Mouse (Mus musculus) small intestine, adult 2 months (tissue): ENCODE data around the gene Mblac2.

Source experiments
- CTCF ChIP-seq: fragments of 200-500 bp; IDR thresholded peaks from 2 replicates; pipeline ENCODE4 v1.5.1; 2012; ENCODE audit warnings: low read depth, mild to moderate bottlenecking, control low read depth, inconsistent platforms, low read length, moderate library complexity, mixed read lengths; ENCODE audit not compliant: insufficient replicate concordance, insufficient read length; ENCODE audit errors: extremely low read depth
- POLR2A ChIP-seq: fragments of 200-500 bp; IDR thresholded peaks from 2 replicates; pipeline ENCODE4 v1.6.1; 2012; ENCODE audit warnings: low read depth, mild to moderate bottlenecking, control low read depth, inconsistent platforms, low read length, moderate library complexity

DNA sequence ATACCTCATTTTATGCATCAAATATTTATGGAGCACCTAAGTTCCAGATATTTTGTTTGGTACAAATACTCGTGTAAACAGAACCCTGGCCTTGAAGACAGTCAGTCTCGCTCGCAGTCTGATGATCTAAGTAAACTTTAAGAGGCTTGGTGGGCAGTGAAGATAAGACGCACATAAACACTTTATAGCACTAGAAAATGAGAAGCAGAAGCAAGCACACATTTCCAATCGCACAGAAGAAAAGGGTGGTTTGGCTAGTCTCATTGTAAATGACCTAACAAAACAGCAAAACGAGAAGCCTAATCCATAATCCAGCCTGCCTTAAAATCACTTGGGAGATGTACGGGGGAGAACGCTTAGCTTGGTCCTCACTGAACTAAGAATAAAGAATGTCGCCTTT, 71.3 kb downstream of the Mblac2 start:
- TF ChIP-seq CTCF (no peak), POLR2A (no peak)
